Comparison of ENCODE assay signal across 8 mouse cellular contexts in genomic region chr7:120328087-120328793, GRCm38 (mm10). TPM values are rescaled to one million over a fixed set of nuclear protein-coding genes. Genes with fewer than 3 reads are reported as not detected.
DNase-seq lines count a peak whose midpoint lies in the region; ATAC-seq and TF ChIP-seq lines count a peak whose summit lies in the region.

TSS of gene Abca15 (plus strand) at chr7:120328670.

- intact Hi-C loops in left cerebral cortex, postnatal 4 days (cut with DNase I): loop anchor here (10.0 kb wide), 1 partner anchor 483 kb away; no protein-coding TSS in a partner anchor

- H3K9me3 ChIP-seq in forebrain, embryonic 12.5 days: no peaks in the 10 kb centered on the region
- H3K9me3 ChIP-seq in midbrain, embryonic 16.5 days (replicated peaks; ENCODE audit: control insufficient read depth, low read length, poor library complexity, severe bottlenecking): no peaks in the 10 kb centered on the region

- no peak within 1 kb of the TSS for H3K4me3 ChIP-seq in forebrain, embryonic 12.5 days (replicated peaks)
- H3K4me3 ChIP-seq in kidney, adult 2 months (ENCODE audit: insufficient read depth, low read depth, low read length): no peak within 1 kb of the TSS
- H3K4me3 ChIP-seq in midbrain, embryonic 16.5 days (ENCODE audit: low read depth, low read length): peak within 1 kb of the TSS; percentile 28

- ATAC-seq in forebrain, embryonic 12.5 days (ENCODE audit: low FRiP score): peak; percentile 36; the same call in 1 of the 2 replicates
- 0 out of 2 replicates have a peak, but pooled peaks have one; percentile 36 for ATAC-seq in midbrain, embryonic 16.5 days

- 84% methylated on average over 22 of the region's 22 CpGs for WGBS in forebrain, embryonic 12.5 days
- WGBS in kidney, adult 2 months: 24% methylated on average over 22 of the region's 22 CpGs
- WGBS in midbrain, embryonic 16.5 days: 84% methylated on average over 22 of the region's 22 CpGs

- H3K27me3 ChIP-seq in forebrain, embryonic 12.5 days: peaks cover 13% of the 10 kb centered on the region
- H3K27me3 ChIP-seq in kidney, adult 2 months (replicated peaks; ENCODE audit: control insufficient read depth, insufficient read depth, low read length): no peaks in the 10 kb centered on the region
- no peaks in the 10 kb centered on the region for H3K27me3 ChIP-seq in midbrain, embryonic 16.5 days (ENCODE audit: control insufficient read depth, insufficient read depth, low read depth, low read length)

- H3K36me3 ChIP-seq in forebrain, embryonic 12.5 days (replicated peaks): no peaks in the 10 kb centered on the region
- no peaks in the 10 kb centered on the region for H3K36me3 ChIP-seq in kidney, adult 2 months (ENCODE audit: control insufficient read depth, insufficient read depth, low read length)
- H3K36me3 ChIP-seq in midbrain, embryonic 16.5 days (ENCODE audit: control insufficient read depth, insufficient read depth, low read length): no peaks in the 10 kb centered on the region

- peak; percentile 54 for DNase-seq in left cerebral cortex, postnatal 4 days
- DNase-seq in left cerebral cortex, adult 11 months (ENCODE audit: low spot score): no peak
- peak; percentile 13 for DNase-seq in brain, adult 2 months (ENCODE audit: low read depth, low spot score)
- DNase-seq in kidney, adult 2 months: peak; percentile 85
- no peak for DNase-seq in embryo, embryonic 10 days (ENCODE audit: low spot score)
- no peak for DNase-seq in urinary bladder, adult 18-20 months (ENCODE audit: low spot score in 2 of 2)

- no peak within 1 kb of the TSS for H3K27ac ChIP-seq in forebrain, embryonic 12.5 days
- H3K27ac ChIP-seq in kidney, adult 2 months (ENCODE audit: insufficient read depth, low read depth, low read length): no peak within 1 kb of the TSS
- H3K27ac ChIP-seq in midbrain, embryonic 16.5 days (ENCODE audit: low read length): no peak within 1 kb of the TSS

- H3K9ac ChIP-seq in forebrain, embryonic 12.5 days: no peak within 1 kb of the TSS
- no peak within 1 kb of the TSS for H3K9ac ChIP-seq in midbrain, embryonic 16.5 days (ENCODE audit: low read depth, low read length)

- TF ChIP-seq POLR2A in kidney, adult 2 months (IDR thresholded peaks at IDR 0.05; ENCODE audit: low read depth, low read length): no peak

- H3K4me2 ChIP-seq in forebrain, embryonic 12.5 days: peak within 1 kb of the TSS; percentile 55
- H3K4me2 ChIP-seq in midbrain, embryonic 16.5 days (ENCODE audit: low read length): peak within 1 kb of the TSS; percentile 79

- peaks cover 8% of the 10 kb centered on the region for H3K4me1 ChIP-seq in forebrain, embryonic 12.5 days
- H3K4me1 ChIP-seq in kidney, adult 2 months (ENCODE audit: control insufficient read depth, insufficient read depth, low read length): peaks cover 5% of the 10 kb centered on the region
- peaks cover 2% of the 10 kb centered on the region; the same call in 1 of the 2 replicates for H3K4me1 ChIP-seq in midbrain, embryonic 16.5 days (ENCODE audit: control insufficient read depth, insufficient read depth, low read length)

- TF ChIP-seq CTCF in kidney, adult 2 months (conservative IDR thresholded peaks at IDR 0.05; ENCODE audit: insufficient read depth, insufficient read length, low read depth, low read length): no peak

RNA-seq across cellular contexts. Expression of gene Abca15, which starts in this region (rescaled TPM):
- not detected for total RNA-seq in left cerebral cortex, postnatal 4 days (2021)
- polyA plus RNA-seq in forebrain, embryonic 12.5 days (2016; fragmentation: Nextera tagmentation; extraction: Ambion mirVana): not detected in 2 replicates
- not detected in 2 replicates for polyA plus RNA-seq in kidney, adult 2 months (2012; rRNA removed)
- not detected in 2 replicates for polyA plus RNA-seq in midbrain, embryonic 16.5 days (2015; fragmentation: Nextera tagmentation; extraction: Ambion mirVana)

Comparison
In these comparisons a context has a peak if more than half of its experiments do, and no peak if none do; other contexts are left out.
1. Peak in DNase-seq in left cerebral cortex, postnatal 4 days; RNA of the gene not detected or under 1 TPM.
2. Peak in ATAC-seq and H3K4me2 ChIP-seq in forebrain, embryonic 12.5 days; RNA of the gene not detected or under 1 TPM.
3. Peak in DNase-seq in kidney, adult 2 months; RNA of the gene not detected or under 1 TPM.
4. Peak in ATAC-seq, H3K4me3 ChIP-seq and H3K4me2 ChIP-seq in midbrain, embryonic 16.5 days; RNA of the gene not detected or under 1 TPM.